Mouse (Mus musculus) limb, embryonic 10.5 days (tissue): ENCODE results near the gene Pik3r2. TPM values are rescaled to one million over a fixed set of nuclear protein-coding genes. Genes with fewer than 3 reads are reported as not detected.

ENCODE experiments used
- DNase-seq: peaks from one replicate; pipeline ENCODE4 v3.0.0-alpha.2; 2017; ENCODE audit warnings: low spot score
- H3K27ac ChIP-seq: fragments of 300-500 bp; sonication (generic); 2 replicates; pipeline ENCODE4 v1.5.1; 2016; ENCODE audit warnings: mild to moderate bottlenecking
- H3K27me3 ChIP-seq: fragments of 300-500 bp; sonication (generic); 2 replicates; pipeline ENCODE4 v1.6.1; 2016; ENCODE audit warnings: low read depth, mild to moderate bottlenecking; ENCODE audit not compliant: poor library complexity, severe bottlenecking
- H3K36me3 ChIP-seq: fragments of 300-500 bp; sonication (generic); 2 replicates; pipeline ENCODE4 v1.6.1; 2016; ENCODE audit warnings: mild to moderate bottlenecking, moderate library complexity
- H3K4me1 ChIP-seq: fragments of 300-500 bp; sonication (generic); 2 replicates; pipeline ENCODE4 v1.6.1; 2016
- H3K4me3 ChIP-seq: fragments of 300-500 bp; sonication (generic); 2 replicates; pipeline ENCODE4 v1.5.1; 2016; ENCODE audit warnings: mild to moderate bottlenecking, moderate library complexity
- H3K9me3 ChIP-seq: fragments of 300-500 bp; sonication (generic); replicated peaks from 2 replicates; pipeline ENCODE4 v1.6.1; 2016; ENCODE audit warnings: mild to moderate bottlenecking
- WGBS: fragments of 180-500 bp; shearing (Covaris S2); methylation state at CpG from one replicate; pipeline ENCODE4 v1.1.7; 2016; 5-methylcytosine and 5-hydroxymethylcytosine counted together
- polyA plus RNA-seq: library from polyadenylated mRNA; unstranded; fragments of >200 nt; fragmentation: Nextera tagmentation; extraction: Ambion mirVana; gene quantifications from 2 replicates; pipeline ENCODE4 v1.2.1, GENCODE M21; 2016

Pik3r2 gene
- polyA plus RNA-seq, 1 experiment from 2014 or later: 100 TPM

DNA sequence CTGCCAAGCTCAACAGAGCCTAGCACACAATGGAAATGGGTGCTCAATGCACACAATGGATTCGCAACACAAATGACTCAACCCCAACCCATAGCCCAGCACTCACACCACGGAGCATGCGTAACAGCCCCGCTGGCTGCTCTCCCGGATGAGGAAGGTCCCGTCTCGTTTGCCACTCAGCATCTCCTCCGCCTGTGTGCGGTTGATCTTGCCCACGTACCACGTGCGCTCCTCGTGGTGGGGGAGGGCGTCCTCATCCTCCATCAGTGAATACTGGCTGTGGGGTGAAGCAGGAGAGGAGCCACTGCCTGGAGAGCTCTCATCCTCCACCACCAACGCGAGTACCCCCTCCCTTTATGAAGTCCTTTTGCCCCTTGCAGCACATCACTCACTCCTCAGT lies 7.6 kb downstream of the Pik3r2 start:
- Histone ChIP-seq H3K27me3 (no peaks in the 10 kb centered on the region), H3K9me3 (no peaks in the 10 kb centered on the region)

DNA sequence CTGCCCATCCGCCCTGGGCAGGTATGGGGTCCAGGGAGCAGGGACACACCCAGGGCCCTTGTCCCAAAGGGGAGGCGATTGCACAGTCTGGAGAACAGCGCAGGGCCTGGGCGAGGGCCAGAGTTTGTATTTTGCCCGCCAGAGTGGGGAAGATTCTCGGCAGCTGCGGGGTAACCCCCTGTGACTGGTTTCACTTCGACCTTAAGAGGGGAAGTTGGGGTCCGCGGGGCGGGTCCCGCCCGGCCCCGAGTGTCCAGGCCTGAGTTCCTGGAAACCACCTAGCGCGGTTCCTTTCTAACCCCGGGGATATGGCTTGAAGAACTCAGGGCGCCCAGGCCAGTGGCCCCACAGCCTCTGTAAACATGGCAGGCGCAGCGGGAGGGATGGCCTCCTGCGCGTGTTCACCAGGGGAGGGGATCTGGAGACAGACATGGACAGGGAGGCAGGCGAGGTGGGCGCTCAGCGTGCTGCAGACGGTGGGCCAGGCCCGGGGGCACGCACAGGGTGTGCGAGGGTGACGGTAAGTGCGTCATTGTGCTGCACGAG lies 8.2 kb downstream of the Pik3r2 start:
- H3K4me1 ChIP-seq: peaks cover 27% of the 10 kb centered on the region
- H3K4me3 ChIP-seq: no peak overlapping the region
- H3K36me3 ChIP-seq: peaks cover 63% of the 10 kb centered on the region
- DNase-seq: no peak
- H3K27me3 ChIP-seq: no peaks in the 10 kb centered on the region
- WGBS: 97% methylated on average over 32 of the region's 32 CpGs
- no peaks in the 10 kb centered on the region for H3K9me3 ChIP-seq
- no peak overlapping the region for H3K27ac ChIP-seq

More for the DNA sequence above, 7.6 kb downstream of the Pik3r2 start:
- 0 out of 2 replicates have a peak overlapping the region, but pooled peaks have one; percentile 9 for H3K4me3 ChIP-seq
- no peak overlapping the region for H3K27ac ChIP-seq
- DNase-seq: no peak
- peaks cover 33% of the 10 kb centered on the region for H3K4me1 ChIP-seq
- 88% methylated on average over 16 of the region's 16 CpGs for WGBS
- H3K36me3 ChIP-seq: peaks cover 70% of the 10 kb centered on the region

DNA sequence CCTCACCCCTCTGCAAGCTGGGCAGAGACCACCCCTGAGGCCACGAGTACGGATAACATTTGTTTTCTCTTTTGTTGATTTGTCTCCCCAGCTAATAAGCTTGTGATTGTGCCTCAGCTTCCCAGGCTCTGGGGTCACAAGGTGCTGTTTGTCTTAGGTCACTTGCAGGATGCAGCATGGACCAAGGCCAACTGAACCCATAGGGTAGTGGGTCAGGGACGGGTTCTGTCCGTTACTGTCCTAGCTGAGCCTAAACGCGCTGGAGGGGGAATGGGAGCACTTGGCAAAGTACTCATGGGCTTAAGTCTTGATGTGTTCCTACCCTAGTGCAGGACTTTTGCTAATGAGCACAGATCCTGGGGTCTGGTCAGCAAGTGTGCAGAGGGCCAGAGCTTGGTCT lies 9.0 kb downstream of the Pik3r2 start:
- DNase-seq: no peak
- Histone ChIP-seq H3K27me3 (no peaks in the 10 kb centered on the region), H3K36me3 (peaks cover 55% of the 10 kb centered on the region), H3K27ac (no peak overlapping the region), H3K9me3 (no peaks in the 10 kb centered on the region), H3K4me1 (peaks cover 26% of the 10 kb centered on the region), H3K4me3 (no peak overlapping the region)
- WGBS: 83% methylated on average over 6 of the region's 6 CpGs

GRCm38 (mm10) chr8:70766571-70767440 lies 9.7 kb downstream of the Pik3r2 start:
- H3K4me3 ChIP-seq: peak overlapping the region; percentile 55
- no peaks in the 10 kb centered on the region for H3K9me3 ChIP-seq
- H3K4me1 ChIP-seq: peaks cover 26% of the 10 kb centered on the region
- peaks cover 48% of the 10 kb centered on the region for H3K36me3 ChIP-seq
- peak; percentile 82 for DNase-seq
- H3K27me3 ChIP-seq: no peaks in the 10 kb centered on the region
- peak overlapping the region; percentile 71 for H3K27ac ChIP-seq
- 7% methylated on average over 21 of the region's 21 CpGs for WGBS

DNA sequence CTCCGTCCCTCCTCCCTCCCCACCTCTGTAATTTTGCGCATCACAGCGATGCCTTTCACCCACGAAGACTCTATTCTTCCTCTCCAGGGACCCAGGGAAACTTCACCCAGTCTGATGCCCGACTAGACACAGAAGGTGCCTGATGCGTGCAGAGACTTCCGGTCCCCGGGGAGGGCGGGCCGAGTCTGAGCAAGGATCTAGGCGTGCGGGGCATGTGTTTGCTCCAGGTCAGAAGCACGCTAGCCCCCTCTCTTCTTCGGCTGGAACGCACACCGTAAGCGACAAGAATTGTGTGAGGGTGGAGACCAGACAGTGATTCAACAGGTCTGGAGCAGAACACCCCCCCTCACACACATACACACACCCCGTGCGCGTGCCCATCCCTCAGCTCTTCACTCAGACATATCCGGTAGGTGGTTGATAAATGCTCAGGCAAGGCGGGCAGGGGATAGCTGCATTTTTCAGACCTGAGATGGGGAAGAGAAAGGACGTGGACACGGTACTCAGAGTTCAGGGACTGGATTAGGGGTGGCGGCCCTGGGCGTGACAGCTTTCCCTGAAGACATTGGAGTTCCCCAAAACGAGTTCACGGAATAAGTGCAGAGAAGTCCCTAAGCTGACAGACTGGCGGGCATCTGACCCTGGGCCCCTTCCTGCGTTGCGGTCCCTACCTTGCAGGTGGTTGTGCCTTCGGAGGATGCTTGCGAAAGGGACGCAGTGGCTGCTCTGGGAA lies 10.5 kb downstream of the Pik3r2 start:
- peak; percentile 61 for DNase-seq
- H3K9me3 ChIP-seq: no peaks in the 10 kb centered on the region
- H3K36me3 ChIP-seq: peaks cover 40% of the 10 kb centered on the region
- peak overlapping the region; percentile 55 for H3K4me3 ChIP-seq
- H3K27ac ChIP-seq: peak overlapping the region; percentile 71
- WGBS: 2% methylated on average over 34 of the region's 34 CpGs
- H3K4me1 ChIP-seq: peaks cover 33% of the 10 kb centered on the region
- H3K27me3 ChIP-seq: no peaks in the 10 kb centered on the region

GRCm38 (mm10) chr8:70765329-70765728 lies 11.2 kb downstream of the Pik3r2 start:
- Histone ChIP-seq H3K36me3 (peaks cover 34% of the 10 kb centered on the region), H3K9me3 (no peaks in the 10 kb centered on the region), H3K27me3 (no peaks in the 10 kb centered on the region), H3K27ac (no peak overlapping the region; the same call in 1 of the 2 replicates), H3K4me1 (peaks cover 38% of the 10 kb centered on the region), H3K4me3 (peak overlapping the region; percentile 55)
- DNase-seq: no peak
- WGBS: 85% methylated on average over 9 of the region's 9 CpGs

DNA sequence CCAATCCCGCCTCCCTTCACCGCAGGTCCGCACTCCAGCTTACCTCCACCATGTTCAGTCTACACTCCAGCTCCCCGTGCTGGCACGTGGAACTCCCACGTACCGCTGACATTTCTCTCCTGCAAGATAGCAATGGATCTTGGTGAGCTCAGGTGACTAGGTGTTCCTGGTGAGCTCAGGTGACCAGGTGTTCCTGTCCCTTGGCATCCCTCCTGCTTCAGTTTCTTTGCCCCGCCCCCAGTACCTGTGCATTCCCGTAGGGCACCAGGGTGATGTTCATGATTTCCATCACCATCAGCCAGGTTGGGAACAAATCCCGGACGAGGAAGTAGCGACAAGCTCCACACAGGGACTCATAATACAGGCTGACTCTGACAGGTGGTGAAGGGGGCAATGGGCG lies 11.8 kb downstream of the Pik3r2 start:
- Histone ChIP-seq H3K36me3 (peaks cover 27% of the 10 kb centered on the region), H3K27me3 (no peaks in the 10 kb centered on the region), H3K27ac (no peak overlapping the region), H3K4me3 (no peak overlapping the region), H3K4me1 (peaks cover 42% of the 10 kb centered on the region), H3K9me3 (no peaks in the 10 kb centered on the region)
- DNase-seq: no peak
- WGBS: 94% methylated on average over 13 of the region's 13 CpGs

DNA sequence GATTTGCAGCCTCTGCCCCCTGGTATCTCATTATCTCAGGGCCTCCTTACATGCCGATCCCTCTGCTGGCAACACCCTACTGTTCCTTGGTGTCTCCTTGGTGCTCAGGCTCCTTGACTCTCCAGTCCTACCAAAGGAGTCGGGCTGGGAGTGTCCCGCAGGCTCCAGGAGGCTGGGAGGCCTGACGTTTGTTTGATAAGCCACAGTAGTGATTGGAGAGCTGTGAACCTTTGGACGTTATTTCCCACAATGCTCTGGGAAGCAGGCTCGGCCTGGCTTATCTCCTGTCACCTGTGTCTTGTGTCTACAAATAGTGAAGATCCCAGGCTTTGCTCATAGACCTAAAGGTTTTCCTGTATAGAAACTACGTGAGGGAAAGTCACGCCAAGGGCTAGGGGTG lies 12.5 kb downstream of the Pik3r2 start:
- DNase-seq: no peak
- H3K9me3 ChIP-seq: no peaks in the 10 kb centered on the region
- WGBS: 84% methylated on average over 8 of the region's 8 CpGs
- H3K4me3 ChIP-seq: no peak overlapping the region
- H3K27me3 ChIP-seq: no peaks in the 10 kb centered on the region
- peaks cover 46% of the 10 kb centered on the region for H3K4me1 ChIP-seq
- H3K27ac ChIP-seq: no peak overlapping the region
- H3K36me3 ChIP-seq: peaks cover 21% of the 10 kb centered on the region

DNA sequence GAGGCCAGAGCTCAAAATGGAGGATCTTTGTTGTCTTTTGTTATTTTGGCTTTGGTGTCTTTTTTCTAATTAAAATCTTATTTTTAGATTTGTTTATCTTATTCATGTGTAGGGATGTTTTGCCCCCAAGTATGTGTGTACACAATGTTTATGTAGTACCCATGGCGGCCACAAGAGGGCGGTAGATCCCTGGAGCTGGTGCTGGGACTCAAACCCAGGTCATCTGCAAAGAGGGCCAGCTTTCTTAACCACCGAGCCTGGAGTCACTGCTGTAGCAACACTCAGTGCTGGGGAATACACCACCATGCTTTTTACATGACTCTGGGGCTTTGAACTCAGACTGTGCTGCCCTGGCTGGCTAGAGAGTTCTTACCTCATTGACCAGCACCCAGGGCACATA lies 13.2 kb downstream of the Pik3r2 start:
- Histone ChIP-seq H3K4me1 (peaks cover 51% of the 10 kb centered on the region), H3K27ac (no peak overlapping the region), H3K4me3 (no peak overlapping the region), H3K36me3 (peaks cover 19% of the 10 kb centered on the region), H3K27me3 (no peaks in the 10 kb centered on the region), H3K9me3 (no peaks in the 10 kb centered on the region)
- peak; percentile 86 for DNase-seq
- WGBS: 8% methylated on average over 3 of the region's 3 CpGs

- H3K36me3 ChIP-seq: peaks cover 19% of the 10 kb centered on the region
- H3K4me1 ChIP-seq: peaks cover 46% of the 10 kb centered on the region
- WGBS: 83% methylated on average over 1 of the region's 1 CpGs
- no peak overlapping the region for H3K27ac ChIP-seq
- H3K4me3 ChIP-seq: no peak overlapping the region
- no peak for DNase-seq
- H3K9me3 ChIP-seq: no peaks in the 10 kb centered on the region
- no peaks in the 10 kb centered on the region for H3K27me3 ChIP-seq
Observed at GRCm38 (mm10) chr8:70762118-70762517, 14.4 kb downstream of the Pik3r2 start.

DNA sequence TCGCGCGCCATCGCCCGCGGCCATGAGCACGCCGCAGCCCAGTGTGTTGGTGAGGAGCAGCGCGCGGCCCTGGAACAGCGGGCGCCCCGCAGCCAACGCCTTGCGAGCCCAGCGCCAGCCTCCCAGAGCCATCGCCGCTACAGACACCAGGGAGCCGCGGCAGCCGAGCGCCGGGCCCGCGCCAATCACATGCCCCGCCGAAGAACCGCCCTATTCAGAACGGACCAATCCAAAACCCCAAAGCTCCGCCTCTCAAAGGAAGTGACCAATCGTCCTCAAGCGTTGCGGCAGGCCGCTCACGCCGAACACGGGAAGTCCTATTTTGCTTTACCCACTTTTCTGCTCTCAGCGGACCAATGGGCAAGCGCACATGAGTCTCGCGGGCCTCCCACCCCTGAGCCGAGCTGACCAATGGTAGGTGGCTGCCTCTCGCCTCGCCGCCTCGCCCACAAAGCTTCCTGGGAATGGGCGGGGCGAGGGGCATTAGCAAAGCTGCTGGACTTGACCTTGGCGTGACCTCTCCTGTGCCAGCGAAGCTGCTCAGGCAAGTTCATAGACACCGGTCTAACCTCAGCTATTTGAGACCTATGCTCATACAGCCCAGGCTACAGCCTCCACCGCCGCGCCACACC lies 15.6 kb downstream of the Pik3r2 start, which contains the start of gene Mpv17l2:
Gene Mpv17l2 (minus strand): TSS at position 172 of the 632 bp plus-strand sequence.
- no peaks in the 10 kb centered on the region for H3K9me3 ChIP-seq
- DNase-seq: peak; percentile 93
- H3K4me3 ChIP-seq: peak within 1 kb of the TSS; percentile 75
- H3K27me3 ChIP-seq: 0 out of 2 replicates have a peak, but pooled peaks cover 1% of the 10 kb centered on the region
- WGBS: 1% methylated on average over 55 of the region's 55 CpGs
- H3K4me1 ChIP-seq: peaks cover 35% of the 10 kb centered on the region
- H3K27ac ChIP-seq: peak within 1 kb of the TSS; percentile 82
- peaks cover 32% of the 10 kb centered on the region for H3K36me3 ChIP-seq

- Histone ChIP-seq H3K36me3 (peaks cover 33% of the 10 kb centered on the region), H3K4me1 (peaks cover 37% of the 10 kb centered on the region), H3K4me3 (peak overlapping the region; percentile 75), H3K27me3 (0 out of 2 replicates have a peak, but pooled peaks cover 4% of the 10 kb centered on the region), H3K9me3 (no peaks in the 10 kb centered on the region), H3K27ac (peak overlapping the region; percentile 82)
- 2% methylated on average over 22 of the region's 22 CpGs for WGBS
- no peak for DNase-seq
Observed at GRCm38 (mm10) chr8:70760350-70760749, 16.2 kb downstream of the Pik3r2 start.
